Mouse (Mus musculus) spleen, adult 2 months (tissue): ENCODE measurements around the gene Adamtsl5.

Experiments
- CTCF ChIP-seq: fragments of 200-500 bp; IDR thresholded peaks from 2 replicates; pipeline ENCODE4 v1.5.1; 2011; ENCODE audit warnings: mild to moderate bottlenecking, inconsistent platforms; ENCODE audit not compliant: insufficient read depth, insufficient read length, insufficient replicate concordance; ENCODE audit errors: extremely low read depth
- POLR2A ChIP-seq: fragments of 200-500 bp; IDR thresholded peaks from 2 replicates; pipeline ENCODE4 v1.6.1; 2011; ENCODE audit warnings: low read depth, low read length, inconsistent platforms

- TF ChIP-seq POLR2A = no peak
- TF ChIP-seq CTCF = no peak
These were observed 6.5 kb downstream of the Adamtsl5 start for GRCm38 (mm10) chr10:80341491-80342304.
